8 mouse cellular contexts compared by ENCODE assay signal in the genomic region with DNA sequence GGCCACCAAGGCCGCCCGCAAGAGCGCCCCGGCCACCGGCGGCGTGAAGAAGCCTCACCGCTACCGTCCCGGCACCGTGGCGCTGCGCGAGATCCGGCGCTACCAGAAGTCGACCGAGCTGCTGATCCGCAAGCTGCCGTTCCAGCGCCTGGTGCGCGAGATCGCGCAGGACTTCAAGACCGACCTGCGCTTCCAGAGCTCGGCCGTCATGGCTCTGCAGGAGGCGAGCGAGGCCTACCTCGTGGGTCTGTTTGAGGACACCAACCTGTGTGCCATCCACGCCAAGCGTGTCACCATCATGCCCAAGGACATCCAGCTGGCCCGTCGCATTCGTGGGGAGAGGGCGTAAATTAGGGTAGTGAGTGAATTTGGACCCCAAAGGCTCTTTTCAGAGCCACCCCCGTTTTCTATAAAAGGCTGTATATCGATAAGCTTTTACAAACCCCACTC. TPM values are rescaled to one million over a fixed set of nuclear protein-coding genes. Genes with fewer than 3 reads are reported as not detected.
DNase-seq lines count a peak whose midpoint lies in the region; ATAC-seq and TF ChIP-seq lines count a peak whose summit lies in the region.
"Not testable (repeated sequence)": the region's sequence is repeated elsewhere in the genome, so short reads cannot be mapped to it uniquely, and the experiment has no call there.

No protein-coding gene starts in this region.

- H3K4me2 ChIP-seq in forebrain, postnatal 0 days (ENCODE audit: low read depth): peak overlapping the region; percentile 67
- H3K4me2 ChIP-seq in hindbrain, embryonic 13.5 days: peak overlapping the region; percentile 69
- H3K4me2 ChIP-seq in stomach, postnatal 0 days (replicated peaks; ENCODE audit: low read depth): peak overlapping the region; percentile 55

- ATAC-seq in forebrain, postnatal 0 days; hindbrain, embryonic 13.5 days (ENCODE audit: low FRiP score); stomach, postnatal 0 days (ENCODE audit: low FRiP score, low TSS enrichment): not testable (repeated sequence)

- H3K4me1 ChIP-seq in E14TG2a.4 (replicated peaks; ENCODE audit: low read depth, low read length): peaks cover 32% of the 10 kb centered on the region
- H3K4me1 ChIP-seq in forebrain, postnatal 0 days (ENCODE audit: insufficient read depth): peaks cover 22% of the 10 kb centered on the region
- H3K4me1 ChIP-seq in hindbrain, embryonic 13.5 days (replicated peaks): peaks cover 37% of the 10 kb centered on the region
- H3K4me1 ChIP-seq in lung, adult 2 months (ENCODE audit: control insufficient read depth, insufficient read depth, low read length); stomach, postnatal 0 days (replicated peaks; ENCODE audit: control insufficient read depth, insufficient read depth): not testable (repeated sequence)

- not testable (repeated sequence) for TF ChIP-seq EP300 in stomach, postnatal 0 days (optimal IDR thresholded peaks at IDR 0.05)

- WGBS in forebrain, postnatal 0 days: under 1% methylated on average over 11 of the region's 40 CpGs
- WGBS in hindbrain, embryonic 13.5 days: under 1% methylated on average over 15 of the region's 40 CpGs
- 2% methylated on average over 17 of the region's 40 CpGs for WGBS in lung, adult 2 months
- WGBS in stomach, postnatal 0 days: 2% methylated on average over 8 of the region's 40 CpGs

- H3K9me3 ChIP-seq in E14TG2a.4 (ENCODE audit: low read length); forebrain, postnatal 0 days (ENCODE audit: low read length); hindbrain, embryonic 13.5 days; stomach, postnatal 0 days (ENCODE audit: control insufficient read depth, low read length): not testable (repeated sequence)

- intact Hi-C loops in left cerebral cortex, postnatal 36 days (cut with DNase I): not testable (repeated sequence)

- DNase-seq in embryo, embryonic 9.5 days (ENCODE audit: extremely low spot score): peak; percentile 62
- not testable (repeated sequence) for DNase-seq in forebrain, postnatal 0 days; stomach, postnatal 0 days (ENCODE audit: low spot score)
- peak; percentile 24 to 38 for DNase-seq in left cerebral cortex, postnatal 36 days (ENCODE audit: low spot score in 2 of 2)
- DNase-seq in lung, adult 2 months: peak; percentile 32
- DNase-seq in naive thymus-derived CD4-positive, alpha-beta T cell, adult 2 months (ENCODE audit: low read depth): peak; percentile 47

- peak overlapping the region; percentile 50 for H3K9ac ChIP-seq in forebrain, postnatal 0 days
- H3K9ac ChIP-seq in hindbrain, embryonic 13.5 days: peak overlapping the region; percentile 77
- peak overlapping the region; percentile 58 for H3K9ac ChIP-seq in stomach, postnatal 0 days (ENCODE audit: low read length)

- not testable (repeated sequence) for TF ChIP-seq CTCF in E14TG2a.4 (conservative IDR thresholded peaks at IDR 0.05; ENCODE audit: low read length); forebrain, postnatal 0 days (IDR thresholded peaks at IDR 0.05; ENCODE audit: low read depth); lung, adult 2 months (IDR thresholded peaks at IDR 0.05; ENCODE audit: insufficient read depth, low read length); stomach, postnatal 0 days (IDR thresholded peaks at IDR 0.05; ENCODE audit: low read depth)

- H3K27me3 ChIP-seq in E14TG2a.4 (ENCODE audit: insufficient read depth, low read length); forebrain, postnatal 0 days (ENCODE audit: insufficient read depth, low read length); hindbrain, embryonic 13.5 days; stomach, postnatal 0 days (ENCODE audit: control insufficient read depth, insufficient read depth, low read length): not testable (repeated sequence)

- TF ChIP-seq POLR2A in lung, adult 2 months (IDR thresholded peaks at IDR 0.05; ENCODE audit: borderline replicate concordance, extremely low read depth, low read depth, low read length): not testable (repeated sequence)

- peak overlapping the region; percentile 78 for H3K4me3 ChIP-seq in E14TG2a.4 (replicated peaks; ENCODE audit: low read length)
- H3K4me3 ChIP-seq in forebrain, postnatal 0 days (ENCODE audit: low read depth, low read length): peak overlapping the region; percentile 38
- peak overlapping the region; percentile 42 for H3K4me3 ChIP-seq in hindbrain, embryonic 13.5 days
- peak overlapping the region; percentile 54 for H3K4me3 ChIP-seq in lung, adult 2 months (replicated peaks; ENCODE audit: extremely low read depth, low read depth, low read length)
- peak overlapping the region; percentile 39 for H3K4me3 ChIP-seq in stomach, postnatal 0 days (ENCODE audit: low read depth, low read length)

- not testable (repeated sequence) for H3K36me3 ChIP-seq in E14TG2a.4 (ENCODE audit: insufficient read depth, low read length); forebrain, postnatal 0 days (ENCODE audit: insufficient read depth); hindbrain, embryonic 13.5 days; stomach, postnatal 0 days (ENCODE audit: control insufficient read depth, insufficient read depth, low read length)

- H3K27ac ChIP-seq in forebrain, postnatal 0 days (ENCODE audit: low read depth, low read length): peak overlapping the region; percentile 75
- peak overlapping the region; percentile 82 for H3K27ac ChIP-seq in hindbrain, embryonic 13.5 days
- H3K27ac ChIP-seq in stomach, postnatal 0 days (replicated peaks): peak overlapping the region; percentile 76

RNA-seq across cellular contexts. Expression of a gene that starts 0.3 kb away (rescaled TPM):
- total RNA-seq in forebrain, postnatal 0 days (2014; rRNA removed): 73.0 and 78.9 TPM in 2 replicates
- 0.57 and 0.80 TPM in 2 replicates for polyA plus RNA-seq in forebrain, postnatal 0 days (2015; fragmentation: Nextera tagmentation; extraction: Ambion mirVana)
- polyA plus RNA-seq in hindbrain, embryonic 13.5 days (2015; fragmentation: Nextera tagmentation; extraction: Ambion mirVana): 1.6 and 2.7 TPM in 2 replicates
- 10 to 100 TPM in 1 of 2 experiments, 1 to 10 TPM in 1; 7.7 to 10.8 TPM for total RNA-seq in left cerebral cortex, postnatal 36 days (2021)
- 2.6 and 4.5 TPM in 2 replicates for polyA plus RNA-seq in lung, adult 2 months (2012; rRNA removed)
- 1.7 and 4.2 TPM in 2 replicates for polyA plus RNA-seq in stomach, postnatal 0 days (2015; fragmentation: Nextera tagmentation; extraction: Ambion mirVana)

RNA-seq across cellular contexts. Expression of a gene that starts 1.7 kb away (rescaled TPM):
- 204 and 274 TPM in 2 replicates for total RNA-seq in forebrain, postnatal 0 days (2014; rRNA removed)
- 0.78 TPM in 1 of 2 replicates, not detected in the other for polyA plus RNA-seq in forebrain, postnatal 0 days (2015; fragmentation: Nextera tagmentation; extraction: Ambion mirVana)
- polyA plus RNA-seq in hindbrain, embryonic 13.5 days (2015; fragmentation: Nextera tagmentation; extraction: Ambion mirVana): 0.61 and 2.7 TPM in 2 replicates
- 1 to 10 TPM; 3.1 to 8.2 TPM for total RNA-seq in left cerebral cortex, postnatal 36 days (2021)
- polyA plus RNA-seq in lung, adult 2 months (2012; rRNA removed): 1.2 and 2.0 TPM in 2 replicates
- 0.67 and 0.79 TPM in 2 replicates for polyA plus RNA-seq in stomach, postnatal 0 days (2015; fragmentation: Nextera tagmentation; extraction: Ambion mirVana)

RNA-seq across cellular contexts. Expression of a gene that starts 1.9 kb away (rescaled TPM):
- total RNA-seq in forebrain, postnatal 0 days (2014; rRNA removed): 226 and 289 TPM in 2 replicates
- polyA plus RNA-seq in forebrain, postnatal 0 days (2015; fragmentation: Nextera tagmentation; extraction: Ambion mirVana): not detected in 2 replicates
- polyA plus RNA-seq in hindbrain, embryonic 13.5 days (2015; fragmentation: Nextera tagmentation; extraction: Ambion mirVana): 1.2 and 3.0 TPM in 2 replicates
- 10 to 100 TPM; 20.6 to 28.9 TPM for total RNA-seq in left cerebral cortex, postnatal 36 days (2021)
- 2.7 and 3.4 TPM in 2 replicates for polyA plus RNA-seq in lung, adult 2 months (2012; rRNA removed)
- polyA plus RNA-seq in stomach, postnatal 0 days (2015; fragmentation: Nextera tagmentation; extraction: Ambion mirVana): 1.1 and 3.2 TPM in 2 replicates

RNA-seq across cellular contexts. Expression of a gene that starts 4.7 kb away (rescaled TPM):
- 367 and 594 TPM in 2 replicates for total RNA-seq in forebrain, postnatal 0 days (2014; rRNA removed)
- polyA plus RNA-seq in forebrain, postnatal 0 days (2015; fragmentation: Nextera tagmentation; extraction: Ambion mirVana): 3.0 and 3.6 TPM in 2 replicates
- polyA plus RNA-seq in hindbrain, embryonic 13.5 days (2015; fragmentation: Nextera tagmentation; extraction: Ambion mirVana): 2.8 TPM in 2 replicates
- 10 to 100 TPM; 86.3 to 99.7 TPM for total RNA-seq in left cerebral cortex, postnatal 36 days (2021)
- polyA plus RNA-seq in lung, adult 2 months (2012; rRNA removed): 9.8 and 22.7 TPM in 2 replicates
- 4.9 and 10.5 TPM in 2 replicates for polyA plus RNA-seq in stomach, postnatal 0 days (2015; fragmentation: Nextera tagmentation; extraction: Ambion mirVana)

RNA-seq across cellular contexts. Expression of a gene that starts 4.9 kb away (rescaled TPM):
- total RNA-seq in forebrain, postnatal 0 days (2014; rRNA removed): 111 TPM in 2 replicates
- 12.5 and 23.0 TPM in 2 replicates for polyA plus RNA-seq in forebrain, postnatal 0 days (2015; fragmentation: Nextera tagmentation; extraction: Ambion mirVana)
- polyA plus RNA-seq in hindbrain, embryonic 13.5 days (2015; fragmentation: Nextera tagmentation; extraction: Ambion mirVana): 26.4 and 29.3 TPM in 2 replicates
- 1 to 10 TPM; 6.2 to 7.8 TPM for total RNA-seq in left cerebral cortex, postnatal 36 days (2021)
- polyA plus RNA-seq in lung, adult 2 months (2012; rRNA removed): 1.8 and 2.3 TPM in 2 replicates
- polyA plus RNA-seq in stomach, postnatal 0 days (2015; fragmentation: Nextera tagmentation; extraction: Ambion mirVana): 15.3 and 29.5 TPM in 2 replicates
